20 mouse cellular contexts compared by ENCODE assay signal in the genomic region with DNA sequence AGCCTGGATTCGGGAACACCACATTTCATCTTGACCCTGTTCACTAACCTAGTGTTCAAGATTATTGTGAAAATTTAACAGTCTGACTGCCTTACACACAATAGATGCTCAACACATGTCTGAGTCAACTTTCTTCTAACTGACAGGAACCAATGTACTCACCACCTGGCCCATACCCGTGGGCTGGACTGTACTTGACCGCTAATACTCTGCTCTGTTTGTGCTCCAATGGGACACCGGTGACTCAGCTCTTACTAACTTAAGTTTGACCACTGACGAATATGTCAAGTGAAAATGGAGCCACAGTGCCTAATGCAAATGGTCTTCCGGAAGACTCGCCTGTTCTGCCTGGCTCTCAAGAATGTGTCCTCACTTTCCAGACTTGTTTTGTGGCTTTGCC. TPM values are rescaled to one million over a fixed set of nuclear protein-coding genes. Genes with fewer than 3 reads are reported as not detected.
A peak's percentile ranks its signal among the peaks of the same experiment; 100 is the strongest.
DNase-seq lines count a peak whose midpoint lies in the region; ATAC-seq and TF ChIP-seq lines count a peak whose summit lies in the region.
"Had no signal": no experiment of that assay in that cellular context is flagged by ENCODE, and none has a peak within 500 bp of the region (broad histone marks: within the 10 kb centered on the region; RNA-seq: fewer than 3 reads in every experiment).

No protein-coding gene starts in this region.

- H3K4me3 ChIP-seq in midbrain, embryonic 10.5 days: no peak overlapping the region
- no peak overlapping the region for H3K4me3 ChIP-seq in midbrain, postnatal 0 days (ENCODE audit: low read depth, low read length)
- H3K4me3 ChIP-seq in stomach, postnatal 0 days (ENCODE audit: low read depth, low read length): no peak overlapping the region
- no peak overlapping the region for H3K4me3 ChIP-seq in liver, embryonic 12.5 days
- H3K4me3 ChIP-seq: embryonic facial prominence, embryonic 12.5 days; forebrain, embryonic 13.5 days; gastrocnemius, adult 2 months; heart, embryonic 13.5 days; hindbrain, embryonic 12.5 days; intestine, embryonic 15.5 days had no signal

- no peak for TF ChIP-seq EP300 in stomach, postnatal 0 days (optimal IDR thresholded peaks at IDR 0.05)

- H3K27me3 ChIP-seq in midbrain, embryonic 10.5 days (ENCODE audit: low read depth, poor library complexity, severe bottlenecking): no peaks in the 10 kb centered on the region
- H3K27me3 ChIP-seq in midbrain, postnatal 0 days (ENCODE audit: insufficient read depth, low read length): no peaks in the 10 kb centered on the region
- no peaks in the 10 kb centered on the region for H3K27me3 ChIP-seq in stomach, postnatal 0 days (ENCODE audit: control insufficient read depth, insufficient read depth, low read length)
- H3K27me3 ChIP-seq in liver, embryonic 12.5 days (replicated peaks): no peaks in the 10 kb centered on the region
- H3K27me3 ChIP-seq: embryonic facial prominence, embryonic 12.5 days; forebrain, embryonic 13.5 days; heart, embryonic 13.5 days; hindbrain, embryonic 12.5 days; intestine, embryonic 15.5 days had no signal

- no peaks in the 10 kb centered on the region for H3K36me3 ChIP-seq in midbrain, embryonic 10.5 days
- H3K36me3 ChIP-seq in midbrain, postnatal 0 days (ENCODE audit: insufficient read depth, low read length): no peaks in the 10 kb centered on the region
- H3K36me3 ChIP-seq in stomach, postnatal 0 days (ENCODE audit: control insufficient read depth, insufficient read depth, low read length): no peaks in the 10 kb centered on the region
- no peaks in the 10 kb centered on the region for H3K36me3 ChIP-seq in liver, embryonic 12.5 days
- H3K36me3 ChIP-seq: embryonic facial prominence, embryonic 12.5 days; heart, embryonic 13.5 days; hindbrain, embryonic 12.5 days; intestine, embryonic 15.5 days had no signal

- no peak for TF ChIP-seq CTCF in midbrain, postnatal 0 days (IDR thresholded peaks at IDR 0.05)
- no peak for TF ChIP-seq CTCF in stomach, postnatal 0 days (IDR thresholded peaks at IDR 0.05; ENCODE audit: low read depth)

- no peak overlapping the region for H3K4me2 ChIP-seq in midbrain, postnatal 0 days (ENCODE audit: low read depth, low read length, poor library complexity, severe bottlenecking)
- H3K4me2 ChIP-seq in stomach, postnatal 0 days (replicated peaks; ENCODE audit: low read depth): no peak overlapping the region
- no peak overlapping the region for H3K4me2 ChIP-seq in liver, embryonic 12.5 days
- H3K4me2 ChIP-seq: embryonic facial prominence, embryonic 12.5 days; forebrain, embryonic 13.5 days; heart, embryonic 13.5 days; hindbrain, embryonic 12.5 days; intestine, embryonic 15.5 days had no signal

- H3K4me1 ChIP-seq in midbrain, embryonic 10.5 days: peaks cover 63% of the 10 kb centered on the region
- peaks cover 8% of the 10 kb centered on the region; the same call in 1 of the 2 replicates for H3K4me1 ChIP-seq in midbrain, postnatal 0 days (ENCODE audit: insufficient read depth, low read length)
- H3K4me1 ChIP-seq in stomach, postnatal 0 days (replicated peaks; ENCODE audit: control insufficient read depth, insufficient read depth): no peaks in the 10 kb centered on the region
- no peaks in the 10 kb centered on the region for H3K4me1 ChIP-seq in liver, embryonic 12.5 days

- peak overlapping the region; percentile 50; the same call in 1 of the 2 replicates for H3K27ac ChIP-seq in midbrain, embryonic 10.5 days (replicated peaks)
- no peak overlapping the region for H3K27ac ChIP-seq in midbrain, postnatal 0 days (ENCODE audit: low read depth, low read length)
- no peak overlapping the region for H3K27ac ChIP-seq in stomach, postnatal 0 days (replicated peaks)
- no peak overlapping the region for H3K27ac ChIP-seq in liver, embryonic 12.5 days
- H3K27ac ChIP-seq: embryonic facial prominence, embryonic 12.5 days; gastrocnemius, adult 2 months; heart, embryonic 13.5 days; intestine, embryonic 15.5 days had no signal

- no peak for DNase-seq in midbrain, embryonic 10.5 days (ENCODE audit: low spot score)
- DNase-seq in midbrain, postnatal 0 days (ENCODE audit: low spot score): no peak
- peak; percentile 95 for DNase-seq in 416B (ENCODE audit: low read depth)
- DNase-seq in NIH3T3 (ENCODE audit: low read depth): peak; percentile 83
- DNase-seq in heart, postnatal 4 days: no peak
- DNase-seq in stomach, postnatal 0 days (ENCODE audit: low spot score): no peak
- DNase-seq: adrenal gland, postnatal 14 days; cerebellum, adult 18-20 months; cerebellum, postnatal 10 days; gastrocnemius, adult 2 months; gastrocnemius, postnatal 25 days; heart, postnatal 36 days; kidney, adult 18-20 months had no signal

- no peak overlapping the region for H3K9ac ChIP-seq in midbrain, postnatal 0 days (replicated peaks; ENCODE audit: low read length, poor library complexity, severe bottlenecking)
- no peak overlapping the region for H3K9ac ChIP-seq in stomach, postnatal 0 days (ENCODE audit: low read length)
- H3K9ac ChIP-seq in liver, embryonic 12.5 days: no peak overlapping the region
- H3K9ac ChIP-seq: embryonic facial prominence, embryonic 12.5 days; heart, embryonic 13.5 days; intestine, embryonic 15.5 days had no signal

- H3K9me3 ChIP-seq in midbrain, embryonic 10.5 days (replicated peaks): no peaks in the 10 kb centered on the region
- no peaks in the 10 kb centered on the region for H3K9me3 ChIP-seq in midbrain, postnatal 0 days (ENCODE audit: low read length)
- H3K9me3 ChIP-seq in stomach, postnatal 0 days (ENCODE audit: control insufficient read depth, low read length): no peaks in the 10 kb centered on the region
- H3K9me3 ChIP-seq in liver, embryonic 12.5 days (replicated peaks): no peaks in the 10 kb centered on the region
- H3K9me3 ChIP-seq: embryonic facial prominence, embryonic 12.5 days; forebrain, embryonic 13.5 days; heart, embryonic 13.5 days; hindbrain, embryonic 12.5 days; intestine, embryonic 15.5 days had no signal

- no peak for ATAC-seq in midbrain, postnatal 0 days (ENCODE audit: low FRiP score)
- ATAC-seq in stomach, postnatal 0 days (ENCODE audit: low FRiP score, low TSS enrichment): no peak
- no peak for ATAC-seq in liver, embryonic 12.5 days
- ATAC-seq: activated CD4-positive, CD25-positive, alpha-beta regulatory T cell, adult 4 months; forebrain, embryonic 13.5 days; intestine, embryonic 15.5 days had no signal

- 95% methylated on average over 7 of the region's 7 CpGs for WGBS in midbrain, embryonic 10.5 days
- 95% methylated on average over 7 of the region's 7 CpGs for whole genome bisulfite sequencing in midbrain, postnatal 0 days
- 84% methylated on average over 7 of the region's 7 CpGs for WGBS in stomach, postnatal 0 days
- 68% methylated on average over 7 of the region's 7 CpGs for WGBS in liver, embryonic 12.5 days (ENCODE audit: insufficient replicate concordance)

RNA-seq across cellular contexts. Expression of a gene that starts 44.0 kb away (rescaled TPM):
- 5.4 and 6.8 TPM in 2 replicates for polyA plus RNA-seq in midbrain, embryonic 10.5 days (2016; fragmentation: Nextera tagmentation; extraction: Ambion mirVana)
- 17.8 and 20.2 TPM in 2 replicates for total RNA-seq in midbrain, postnatal 0 days (2014; rRNA removed)
- polyA plus RNA-seq in midbrain, postnatal 0 days (2015; fragmentation: Nextera tagmentation; extraction: Ambion mirVana): 3.4 and 3.9 TPM in 2 replicates
- total RNA-seq in heart, postnatal 4 days (2021): 1 to 10 TPM; 7.1 TPM
- 2.8 and 2.9 TPM in 2 replicates for polyA plus RNA-seq in stomach, postnatal 0 days (2015; fragmentation: Nextera tagmentation; extraction: Ambion mirVana)
- 1.5 and 1.7 TPM in 2 replicates for polyA plus RNA-seq in liver, embryonic 12.5 days (2016; fragmentation: Nextera tagmentation; extraction: Ambion mirVana)

Comparison
In these comparisons a context has a peak if more than half of its experiments do, and no peak if none do; other contexts are left out.
1. DNase-seq: peak in 416B (single experiment) and NIH3T3 (single experiment); none in midbrain, embryonic 10.5 days (single experiment), midbrain, postnatal 0 days (single experiment), heart, postnatal 4 days (single experiment) and stomach, postnatal 0 days (single experiment).